Comparison of ENCODE assay signal across 33 mouse cellular contexts in genomic region chr3:107129251-107129650, GRCm38 (mm10). TPM values are rescaled to one million over a fixed set of nuclear protein-coding genes. Genes with fewer than 3 reads are reported as not detected.
A peak's percentile ranks its signal among the peaks of the same experiment; 100 is the strongest.
DNase-seq lines count a peak whose midpoint lies in the region; ATAC-seq and TF ChIP-seq lines count a peak whose summit lies in the region.
"Had no signal": no experiment of that assay in that cellular context is flagged by ENCODE, and none has a peak within 500 bp of the region (broad histone marks: within the 10 kb centered on the region; RNA-seq: fewer than 3 reads in every experiment).

No protein-coding gene starts in this region.

- no peaks in the 10 kb centered on the region for H3K27me3 ChIP-seq in lung, embryonic 14.5 days (ENCODE audit: insufficient read depth, low read length)
- H3K27me3 ChIP-seq: embryonic facial prominence, embryonic 15.5 days; forebrain, embryonic 13.5 days; heart, embryonic 15.5 days; limb, embryonic 15.5 days; liver, embryonic 13.5 days; midbrain, embryonic 15.5 days had no signal

- TF ChIP-seq POLR2A in olfactory bulb, adult 2 months (IDR thresholded peaks at IDR 0.05; ENCODE audit: insufficient read depth, low read depth, low read length), result no peak

- H3K9ac ChIP-seq in lung, embryonic 14.5 days, result no peak overlapping the region
- H3K9ac ChIP-seq: embryonic facial prominence, embryonic 15.5 days; forebrain, embryonic 13.5 days; heart, embryonic 15.5 days; limb, embryonic 15.5 days; liver, embryonic 13.5 days; midbrain, embryonic 15.5 days had no signal

- H3K27ac ChIP-seq in lung, embryonic 14.5 days (ENCODE audit: low read depth), result peak overlapping the region; percentile 12; the same call in 1 of the 2 replicates
- peak overlapping the region; percentile 34; the same call in 1 of the 2 replicates for H3K27ac ChIP-seq in olfactory bulb, adult 2 months (ENCODE audit: insufficient read depth, low read depth, low read length)
- H3K27ac ChIP-seq: embryonic facial prominence, embryonic 10.5 days; forebrain, embryonic 13.5 days; heart, embryonic 10.5 days; heart, embryonic 15.5 days; limb, embryonic 10.5 days; limb, embryonic 15.5 days; liver, embryonic 13.5 days; midbrain, embryonic 10.5 days; midbrain, embryonic 15.5 days had no signal

- no peak overlapping the region for H3K4me3 ChIP-seq in lung, embryonic 14.5 days (ENCODE audit: low read depth, low read length)
- H3K4me3 ChIP-seq in olfactory bulb, adult 2 months (ENCODE audit: insufficient read depth, low read depth, low read length), result no peak overlapping the region
- H3K4me3 ChIP-seq: embryonic facial prominence, embryonic 10.5 days; embryonic facial prominence, embryonic 15.5 days; forebrain, embryonic 13.5 days; heart, embryonic 10.5 days; heart, embryonic 15.5 days; limb, embryonic 10.5 days; limb, embryonic 15.5 days; liver, embryonic 13.5 days; midbrain, embryonic 10.5 days; midbrain, embryonic 15.5 days had no signal

- no peak for ATAC-seq in lung, embryonic 14.5 days (ENCODE audit: insufficient read depth)
- ATAC-seq: CD4-positive, CD25-positive, alpha-beta regulatory T cell, adult 4 months; hindbrain, embryonic 16.5 days; intestine, embryonic 16.5 days; midbrain, embryonic 15.5 days had no signal

- H3K36me3 ChIP-seq in lung, embryonic 14.5 days (ENCODE audit: insufficient read depth), result no peaks in the 10 kb centered on the region
- H3K36me3 ChIP-seq: embryonic facial prominence, embryonic 10.5 days; embryonic facial prominence, embryonic 15.5 days; heart, embryonic 10.5 days; heart, embryonic 15.5 days; limb, embryonic 10.5 days; limb, embryonic 15.5 days; liver, embryonic 13.5 days; midbrain, embryonic 10.5 days; midbrain, embryonic 15.5 days had no signal

- no peak overlapping the region for H3K4me2 ChIP-seq in lung, embryonic 14.5 days
- H3K4me2 ChIP-seq: embryonic facial prominence, embryonic 15.5 days; forebrain, embryonic 13.5 days; heart, embryonic 15.5 days; limb, embryonic 15.5 days; liver, embryonic 13.5 days; midbrain, embryonic 15.5 days had no signal

- H3K4me1 ChIP-seq in lung, embryonic 14.5 days (ENCODE audit: insufficient read depth), result no peaks in the 10 kb centered on the region
- H3K4me1 ChIP-seq in olfactory bulb, adult 2 months (ENCODE audit: control insufficient read depth, insufficient read depth, low read length), result peaks cover 9% of the 10 kb centered on the region
- H3K4me1 ChIP-seq: embryonic facial prominence, embryonic 10.5 days; limb, embryonic 10.5 days; liver, embryonic 13.5 days; midbrain, embryonic 10.5 days had no signal

- 61% methylated on average over 2 of the region's 2 CpGs for WGBS in lung, embryonic 14.5 days
- 60% methylated on average over 2 of the region's 2 CpGs for WGBS in olfactory bulb, adult 2 months

- H3K9me3 ChIP-seq in lung, embryonic 14.5 days (ENCODE audit: low read depth, low read length), result no peaks in the 10 kb centered on the region
- H3K9me3 ChIP-seq: embryonic facial prominence, embryonic 10.5 days; embryonic facial prominence, embryonic 15.5 days; forebrain, embryonic 13.5 days; heart, embryonic 10.5 days; heart, embryonic 15.5 days; limb, embryonic 10.5 days; limb, embryonic 15.5 days; liver, embryonic 13.5 days; midbrain, embryonic 10.5 days; midbrain, embryonic 15.5 days had no signal

- DNase-seq in heart, adult 11 months, result peak; percentile 42
- DNase-seq in heart, adult 9 months (ENCODE audit: low spot score in 2 of 2), result no peak
- no peak for DNase-seq in lung, embryonic 14.5 days
- no peak for DNase-seq in lung, postnatal 14 days
- DNase-seq in brain, adult 2 months (ENCODE audit: low read depth, low spot score), result peak; percentile 73
- DNase-seq in ovary, postnatal 14 days (ENCODE audit: low spot score), result no peak
- DNase-seq: adrenal gland, postnatal 14 days; cerebellum, adult 11-12 months; cerebellum, postnatal 10 days; kidney, adult 8-10 months; kidney, postnatal 10 days; liver, embryonic 13.5 days; thymus, postnatal 4 days had no signal

- TF ChIP-seq CTCF in lung, embryonic 14.5 days (IDR thresholded peaks at IDR 0.05; ENCODE audit: low read depth), result no peak
- no peak for TF ChIP-seq CTCF in olfactory bulb, adult 2 months (IDR thresholded peaks at IDR 0.05; ENCODE audit: insufficient read depth, low read depth, low read length)

RNA-seq across cellular contexts. Expression of gene Kcna2, which starts 28.3 kb away (rescaled TPM):
- 0.42 and 0.51 TPM in 2 replicates for polyA plus RNA-seq in lung, embryonic 14.5 days (2014; fragmentation: Nextera tagmentation; extraction: Ambion mirVana)
- polyA plus RNA-seq in olfactory bulb, adult 2 months (2012; ENCODE audit: insufficient read depth, insufficient read length, low replicate concordance, missing spikeins), result 46.9 and 149 TPM in 2 replicates
- polyA plus RNA-seq: heart, embryonic 10.5 days; testis, adult 2 months had no signal

RNA-seq across cellular contexts. Expression of gene Kcna10, which starts 53.6 kb away (rescaled TPM):
- not detected in 2 replicates for polyA plus RNA-seq in lung, embryonic 14.5 days (2014; fragmentation: Nextera tagmentation; extraction: Ambion mirVana)
- polyA plus RNA-seq in olfactory bulb, adult 2 months (2012; ENCODE audit: insufficient read depth, insufficient read length, low replicate concordance, missing spikeins), result not detected in 2 replicates
- polyA plus RNA-seq: CD4-positive, CD25-positive, alpha-beta regulatory T cell, adult 4 months; embryonic facial prominence, embryonic 10.5 days; embryonic facial prominence, embryonic 15.5 days; forebrain, embryonic 13.5 days; gonadal fat pad, adult 2 months; heart, embryonic 10.5 days; heart, embryonic 15.5 days; hindbrain, embryonic 11.5 days; hindbrain, embryonic 16.5 days; intestine, embryonic 16.5 days; large intestine, adult 2 months; limb, embryonic 10.5 days; liver, embryonic 13.5 days; midbrain, embryonic 10.5 days; midbrain, embryonic 15.5 days; small intestine, adult 2 months; stomach, embryonic 14.5 days; thymus, postnatal 0 days had no signal

Comparison
In these comparisons a context has a peak if more than half of its experiments do, and no peak if none do; other contexts are left out.
1. DNase-seq: peak in heart, adult 11 months (single experiment) and brain, adult 2 months (single experiment); none in heart, adult 9 months (0 of 2), lung, embryonic 14.5 days (single experiment), lung, postnatal 14 days (single experiment) and ovary, postnatal 14 days (single experiment).
2. RNA of gene Kcna2, which starts 28.3 kb away (polyA plus RNA-seq): 46.9 to 149 TPM in olfactory bulb, adult 2 months; 0.42 to 0.51 TPM in lung, embryonic 14.5 days; every median in the first group is over 10 times any median in the second.